In genomic region chr4:68955621-68956020, GRCm38 (mm10) we compare ENCODE assay signal across 10 mouse cellular contexts. TPM values are rescaled to one million over a fixed set of nuclear protein-coding genes. Genes with fewer than 3 reads are reported as not detected.
A peak's percentile ranks its signal among the peaks of the same experiment; 100 is the strongest.
DNase-seq lines count a peak whose midpoint lies in the region.
"Had no signal": no experiment of that assay in that cellular context is flagged by ENCODE, and none has a peak within 500 bp of the region (broad histone marks: within the 10 kb centered on the region; RNA-seq: fewer than 3 reads in every experiment).

No protein-coding gene starts in this region.

- peak; percentile 68 for DNase-seq in gastrocnemius, postnatal 10 days
- no peak for DNase-seq in gastrocnemius, adult 8-10 months (ENCODE audit: low spot score in 2 of 2)
- DNase-seq in thymus, postnatal 4 days = peak; percentile 25
- no peak for DNase-seq in thymus, postnatal 0 days (ENCODE audit: low spot score)
- peak; percentile 74 for DNase-seq in hindlimb bud, embryonic 11.5 days (ENCODE audit: extremely low spot score, low read depth, low spot score)
- peak; percentile 66 for DNase-seq in neural tube, embryonic 10.5 days (ENCODE audit: extremely low spot score, low spot score)
- DNase-seq in cerebellum, adult 9-11 months = no peak
- DNase-seq in cerebellum, adult 11 months = no peak

RNA-seq across cellular contexts. Expression of gene Brinp1, which starts 1.4 kb away (rescaled TPM):
- under 1 TPM; 0.29 to 0.35 TPM for total RNA-seq in gastrocnemius, postnatal 10 days (2021)
- under 1 TPM in 1 of 4 experiments, not detected in 3; 0.10 TPM for total RNA-seq in gastrocnemius, adult 8-10 months (2022)
- polyA plus RNA-seq in thymus, postnatal 0 days (2015; fragmentation: Nextera tagmentation; extraction: Ambion mirVana) = 0.46 and 0.51 TPM in 2 replicates
- total RNA-seq: CH12.LX had no signal
- polyA plus RNA-seq: erythroblast, embryonic 14.5 days had no signal

Comparison
In these comparisons a context has a peak if more than half of its experiments do, and no peak if none do; other contexts are left out.
1. DNase-seq: peak in gastrocnemius, postnatal 10 days (single experiment), thymus, postnatal 4 days (single experiment), hindlimb bud, embryonic 11.5 days (single experiment) and neural tube, embryonic 10.5 days (single experiment); none in gastrocnemius, adult 8-10 months (0 of 2), thymus, postnatal 0 days (single experiment), cerebellum, adult 9-11 months (single experiment) and cerebellum, adult 11 months (single experiment).